Mouse (Mus musculus) liver, embryonic 15.5 days (tissue): ENCODE results near the gene Eid2. TPM values are rescaled to one million over a fixed set of nuclear protein-coding genes. Genes with fewer than 3 reads are reported as not detected.

Experiments
- ATAC-seq: fragments of 200-750 bp; cut with Nextera tagmentation; 2 replicates; pipeline ENCODE4 v1.8.0; 2017; ENCODE audit warnings: moderate number of reproducible peaks, mild to moderate bottlenecking, moderate library complexity; ENCODE audit not compliant: insufficient read depth
- H3K27ac ChIP-seq: fragments of 300-500 bp; sonication (generic); replicated peaks from 2 replicates; pipeline ENCODE4 v1.5.1; 2015; ENCODE audit warnings: mild to moderate bottlenecking, inconsistent platforms
- H3K27me3 ChIP-seq: fragments of 300-500 bp; sonication (generic); 2 replicates; pipeline ENCODE4 v1.6.1; 2015; ENCODE audit warnings: mild to moderate bottlenecking, inconsistent platforms
- H3K36me3 ChIP-seq: fragments of 300-500 bp; sonication (generic); replicated peaks from 2 replicates; pipeline ENCODE4 v1.6.1; 2015; ENCODE audit warnings: moderate library complexity, mild to moderate bottlenecking, inconsistent platforms
- H3K4me1 ChIP-seq: fragments of 300-500 bp; sonication (generic); replicated peaks from 2 replicates; pipeline ENCODE4 v1.6.1; 2015; ENCODE audit warnings: inconsistent platforms
- H3K4me2 ChIP-seq: fragments of 300-500 bp; sonication (generic); 2 replicates; pipeline ENCODE4 v1.6.1; 2015; ENCODE audit warnings: moderate library complexity, mild to moderate bottlenecking, inconsistent platforms
- H3K4me3 ChIP-seq: fragments of 300-500 bp; sonication (generic); replicated peaks from 2 replicates; pipeline ENCODE4 v1.5.1; 2015; ENCODE audit warnings: mild to moderate bottlenecking, inconsistent platforms
- H3K9ac ChIP-seq: fragments of 300-500 bp; sonication (generic); 2 replicates; pipeline ENCODE4 v1.6.1; 2015; ENCODE audit warnings: moderate library complexity, mild to moderate bottlenecking, inconsistent platforms
- H3K9me3 ChIP-seq: fragments of 300-500 bp; sonication (generic); replicated peaks from 2 replicates; pipeline ENCODE4 v1.6.1; 2016; ENCODE audit warnings: inconsistent platforms
- WGBS: fragments of 180-500 bp; shearing (Covaris S2); methylation state at CpG from one replicate; pipeline ENCODE4 v1.1.7; 2015; ENCODE audit warnings: mixed read lengths; ENCODE audit not compliant: insufficient replicate concordance; 5-methylcytosine and 5-hydroxymethylcytosine counted together
- polyA plus RNA-seq: library from polyadenylated mRNA; unstranded; fragments of >200 nt; fragmentation: Nextera tagmentation; extraction: Ambion mirVana; gene quantifications from 2 replicates; pipeline ENCODE4 v1.2.1, GENCODE M21; 2015

The Eid2 gene
- polyA plus RNA-seq, 1 experiment from 2014 or later, result 0.52 TPM

DNA sequence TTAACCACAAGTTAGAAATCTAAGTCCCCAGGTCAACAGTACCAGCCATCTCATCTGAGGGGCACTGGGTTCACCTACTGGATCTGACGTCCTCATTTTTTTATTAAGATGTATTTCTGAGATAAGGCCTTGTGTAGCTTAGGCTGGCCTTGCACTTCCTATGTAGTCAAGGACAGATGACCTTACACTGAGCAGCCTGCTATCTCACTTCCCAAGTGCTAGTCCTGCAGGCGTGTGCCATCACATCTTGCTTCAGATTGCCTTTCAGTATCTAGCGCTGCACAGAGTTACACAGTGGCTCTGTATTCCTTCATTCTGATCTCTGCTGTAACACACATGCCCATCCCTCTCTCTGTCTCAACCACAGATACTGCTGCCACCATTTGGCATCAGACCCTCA is 50.4 kb downstream of the Eid2 start:
- Histone ChIP-seq H3K9ac (no peak overlapping the region), H3K27me3 (no peaks in the 10 kb centered on the region), H3K4me1 (peaks cover 1% of the 10 kb centered on the region), H3K4me2 (no peak overlapping the region), H3K9me3 (no peaks in the 10 kb centered on the region), H3K36me3 (peaks cover 92% of the 10 kb centered on the region), H3K27ac (no peak overlapping the region), H3K4me3 (no peak overlapping the region)
- ATAC-seq, result no peak
- WGBS, result 80% methylated on average over 3 of the region's 3 CpGs

DNA sequence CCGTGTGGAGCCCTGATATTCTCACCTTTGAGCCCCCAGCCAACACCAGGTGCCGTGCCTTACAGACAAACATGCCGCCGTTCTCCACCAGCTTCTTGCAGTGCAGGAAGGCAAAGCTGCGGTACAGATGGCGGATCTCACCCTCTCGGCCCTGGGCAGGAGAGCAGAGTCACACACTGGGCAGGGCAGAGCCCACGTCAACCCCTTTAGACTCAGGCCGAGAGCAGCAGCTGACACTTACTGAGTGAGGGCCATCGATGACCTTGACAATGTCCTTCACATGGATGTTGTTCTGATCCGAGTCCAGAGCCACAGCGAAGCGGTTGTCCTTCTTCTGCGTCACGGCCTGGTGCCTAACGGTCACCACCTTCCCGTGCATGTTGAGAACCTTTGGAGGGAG is 51.0 kb downstream of the Eid2 start:
- ATAC-seq, result no peak
- H3K4me1 ChIP-seq, result no peaks in the 10 kb centered on the region
- H3K9ac ChIP-seq, result no peak overlapping the region
- 91% methylated on average over 17 of the region's 17 CpGs for WGBS
- no peaks in the 10 kb centered on the region for H3K27me3 ChIP-seq
- H3K9me3 ChIP-seq, result no peaks in the 10 kb centered on the region
- no peak overlapping the region for H3K4me2 ChIP-seq
- H3K36me3 ChIP-seq, result peaks cover 99% of the 10 kb centered on the region
- H3K4me3 ChIP-seq, result no peak overlapping the region
- H3K27ac ChIP-seq, result no peak overlapping the region

Other genes starting within 250 kb of the Eid2 start
- 127 and 132 TPM in 2 replicates for gene Psmc4, start 217.8 kb upstream of the Eid2 start, polyA plus RNA-seq
- gene Fcgbp, start 196.6 kb upstream of the Eid2 start, polyA plus RNA-seq, result 0.10 and 0.17 TPM in 2 replicates
- not detected in 2 replicates for gene 9530053A07Rik, start 138.4 kb upstream of the Eid2 start, polyA plus RNA-seq
- gene Fbl, start 98.2 kb upstream of the Eid2 start, polyA plus RNA-seq, result 55.0 and 56.9 TPM in 2 replicates
- gene Dyrk1b, start 88.4 kb upstream of the Eid2 start, polyA plus RNA-seq, result 2.3 and 2.7 TPM in 2 replicates
- gene Eid2b, start 9.9 kb downstream of the Eid2 start, polyA plus RNA-seq, result 1.7 and 1.8 TPM in 2 replicates
- 0.07 TPM in 1 of 2 replicates, not detected in the other for gene Selenov, start 23.3 kb downstream of the Eid2 start, polyA plus RNA-seq
- gene Dll3, start 34.4 kb downstream of the Eid2 start, polyA plus RNA-seq, result not detected in 2 replicates
- 78.3 and 85.2 TPM in 2 replicates for gene Timm50, start 44.2 kb downstream of the Eid2 start, polyA plus RNA-seq
- gene Supt5, start 70.9 kb downstream of the Eid2 start, polyA plus RNA-seq, result 29.9 and 35.3 TPM in 2 replicates
- gene Rps16, start 82.8 kb downstream of the Eid2 start, polyA plus RNA-seq, result 540 and 619 TPM in 2 replicates
- gene Plekhg2, start 104.7 kb downstream of the Eid2 start, polyA plus RNA-seq, result 4.5 and 5.1 TPM in 2 replicates
- gene Zfp36, start 112.4 kb downstream of the Eid2 start, polyA plus RNA-seq, result 8.3 and 8.8 TPM in 2 replicates
- gene Med29, start 124.8 kb downstream of the Eid2 start, polyA plus RNA-seq, result 23.9 and 25.6 TPM in 2 replicates
- gene Paf1, start 125.1 kb downstream of the Eid2 start, polyA plus RNA-seq, result 24.6 and 26.2 TPM in 2 replicates
- gene Gmfg, start 169.6 kb downstream of the Eid2 start, polyA plus RNA-seq, result 32.4 and 35.6 TPM in 2 replicates
- 0.09 and 0.20 TPM in 2 replicates for gene Lrfn1, start 184.1 kb downstream of the Eid2 start, polyA plus RNA-seq
- not detected in 2 replicates for gene Ifnl2, start 242.6 kb downstream of the Eid2 start, polyA plus RNA-seq